Mouse (Mus musculus) cortical plate, adult 2 months (tissue): ENCODE measurements around the gene Ostf1.

Experiments used
- CTCF ChIP-seq: fragments of 200-500 bp; IDR thresholded peaks from 2 replicates; pipeline ENCODE4 v1.5.1; 2011; ENCODE audit warnings: mild to moderate bottlenecking, control low read depth, low read length; ENCODE audit not compliant: insufficient read depth; ENCODE audit errors: extremely low read depth
- POLR2A ChIP-seq: fragments of 200-500 bp; IDR thresholded peaks from 2 replicates; pipeline ENCODE4 v1.6.1; 2011; ENCODE audit warnings: mild to moderate bottlenecking, low read length, control low read depth; ENCODE audit not compliant: insufficient read depth; ENCODE audit errors: extremely low read depth

DNA sequence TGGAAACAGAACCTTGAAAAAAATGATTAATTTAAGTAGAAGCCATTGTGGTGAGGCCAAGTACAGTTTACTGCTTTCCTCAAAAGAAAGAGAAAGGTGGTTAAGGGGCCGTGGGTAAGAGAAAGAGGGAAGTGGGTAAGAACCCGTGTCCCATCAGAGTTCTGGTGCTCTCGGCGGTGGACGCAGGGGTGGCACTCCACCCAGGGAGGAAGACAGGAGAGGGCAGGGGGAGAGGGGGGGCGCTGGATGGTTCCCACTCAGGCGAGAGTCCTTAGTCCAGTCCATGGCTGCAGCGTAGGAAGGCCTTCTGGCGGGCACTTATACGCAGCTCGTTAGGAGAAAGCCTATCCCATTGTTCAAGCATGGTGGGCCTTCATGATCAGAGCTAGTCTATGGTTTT lies 64.1 kb downstream of the Ostf1 start:
- TF ChIP-seq CTCF (no peak), POLR2A (no peak)
